Mouse (Mus musculus): Measurements from ENCODE around the gene Usp12.

DNA sequence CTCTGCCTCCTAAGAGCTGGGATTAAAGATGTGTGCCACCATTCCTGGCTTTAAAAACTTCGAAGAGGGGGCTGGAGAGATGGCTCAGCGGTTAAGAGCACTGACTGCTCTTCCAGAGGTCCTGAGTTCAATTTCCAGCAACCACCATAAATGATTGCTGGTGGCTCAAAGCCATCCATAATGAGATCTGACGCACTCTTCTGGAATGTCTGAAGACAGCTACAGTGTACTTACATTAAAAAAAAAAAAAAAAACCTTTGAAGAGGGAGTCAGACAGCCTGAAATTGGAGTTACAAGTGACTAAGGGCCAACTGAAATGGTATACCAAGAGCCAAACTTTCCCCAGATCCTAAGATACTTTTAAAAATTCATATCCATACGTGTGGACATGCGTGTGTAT, 29.0 kb downstream of the Usp12 start:
- TF ChIP-seq CTCF (conservative IDR thresholded peaks at IDR 0.05; ENCODE audit: insufficient read depth, insufficient read length, low read depth, low read length) (no peak), POLR2A (IDR thresholded peaks at IDR 0.05; ENCODE audit: low read depth, low read length) (no peak)

All from kidney, adult 2 months (tissue).